Mouse (Mus musculus) stomach, postnatal 0 days (tissue): ENCODE results near the gene Abca17. TPM values are rescaled to one million over a fixed set of nuclear protein-coding genes. Genes with fewer than 3 reads are reported as not detected.
A peak's percentile ranks its signal among the peaks of the same experiment; 100 is the strongest.

Experiments
- ATAC-seq: fragments of 200-750 bp; cut with Nextera tagmentation; 2 replicates; pipeline ENCODE4 v1.8.0; 2017; ENCODE audit not compliant: low FRiP score, low TSS enrichment
- DNase-seq: peaks from one replicate; pipeline ENCODE4 v3.0.0-alpha.2; 2016; ENCODE audit warnings: low spot score
- H3K27ac ChIP-seq: fragments of 300-500 bp; sonication (generic); replicated peaks from 2 replicates; pipeline ENCODE4 v1.5.1; 2014; ENCODE audit warnings: mild to moderate bottlenecking, control low read depth
- H3K27me3 ChIP-seq: fragments of 300-500 bp; sonication (generic); 2 replicates; pipeline ENCODE4 v1.6.1; 2014; ENCODE audit warnings: low read length; ENCODE audit not compliant: control insufficient read depth, insufficient read depth
- H3K36me3 ChIP-seq: fragments of 300-500 bp; sonication (generic); 2 replicates; pipeline ENCODE4 v1.6.1; 2014; ENCODE audit warnings: low read length, mixed read lengths; ENCODE audit not compliant: control insufficient read depth, insufficient read depth
- H3K4me1 ChIP-seq: fragments of 300-500 bp; sonication (generic); replicated peaks from 2 replicates; pipeline ENCODE4 v1.6.1; 2014; ENCODE audit warnings: antibody characterized with exemption; ENCODE audit not compliant: control insufficient read depth, insufficient read depth
- H3K4me2 ChIP-seq: fragments of 300-500 bp; sonication (generic); replicated peaks from 2 replicates; pipeline ENCODE4 v1.6.1; 2014; ENCODE audit warnings: low read depth, mild to moderate bottlenecking, control low read depth, moderate library complexity
- H3K4me3 ChIP-seq: fragments of 300-500 bp; sonication (generic); 2 replicates; pipeline ENCODE4 v1.5.1; 2014; ENCODE audit warnings: low read depth, low read length, control low read depth
- H3K9ac ChIP-seq: fragments of 300-500 bp; sonication (generic); 2 replicates; pipeline ENCODE4 v1.6.1; 2014; ENCODE audit warnings: mild to moderate bottlenecking, low read length, control low read depth, mixed read lengths
- H3K9me3 ChIP-seq: fragments of 300-500 bp; sonication (generic); 2 replicates; pipeline ENCODE4 v1.6.1; 2016; ENCODE audit warnings: low read length; ENCODE audit not compliant: control insufficient read depth
- CTCF ChIP-seq: IDR thresholded peaks from 2 replicates; pipeline ENCODE4 v1.5.1; 2016; ENCODE audit warnings: antibody characterized with exemption, low read depth, mild to moderate bottlenecking, moderate library complexity
- EP300 ChIP-seq: optimal IDR thresholded peaks from 2 replicates; pipeline ENCODE3; 2016; ENCODE audit warnings: antibody characterized with exemption
- WGBS: fragments of 180-500 bp; shearing (Covaris S2); extraction: QIAGEN DNeasy Blood & Tissue Kit; methylation state at CpG from one replicate; pipeline ENCODE4 v1.1.7; 2014; 5-methylcytosine and 5-hydroxymethylcytosine counted together
- polyA plus RNA-seq: library from polyadenylated mRNA; unstranded; fragments of >200 nt; fragmentation: Nextera tagmentation; extraction: Ambion mirVana; gene quantifications from 2 replicates; pipeline ENCODE4 v1.2.1, GENCODE M21; 2015

Gene Abca17
- polyA plus RNA-seq, 1 experiment from 2014 or later, result not detected

- H3K4me1 ChIP-seq, result no peaks in the 10 kb centered on the region
- WGBS, result 87% methylated on average over 3 of the region's 3 CpGs
- H3K27ac ChIP-seq, result no peak overlapping the region
- no peak overlapping the region for H3K9ac ChIP-seq
- ATAC-seq (no peak), DNase-seq (no peak)
- H3K4me2 ChIP-seq, result no peak overlapping the region
- H3K9me3 ChIP-seq, result no peaks in the 10 kb centered on the region
- TF ChIP-seq EP300, result no peak
- TF ChIP-seq CTCF, result no peak
- no peak overlapping the region for H3K4me3 ChIP-seq
- H3K27me3 ChIP-seq, result no peaks in the 10 kb centered on the region
- no peaks in the 10 kb centered on the region for H3K36me3 ChIP-seq
These were observed 3.1 kb upstream of the Abca17 start for GRCm38 (mm10) chr17:24353960-24354359.

GRCm38 (mm10) chr17:24352370-24353194, 1.7 kb upstream of the Abca17 start:
- Histone ChIP-seq H3K4me1 (no peaks in the 10 kb centered on the region), H3K27ac (peak overlapping the region; percentile 78), H3K36me3 (no peaks in the 10 kb centered on the region), H3K27me3 (no peaks in the 10 kb centered on the region), H3K9me3 (no peaks in the 10 kb centered on the region), H3K4me3 (peak overlapping the region; percentile 75), H3K4me2 (peak overlapping the region; percentile 99), H3K9ac (peak overlapping the region; percentile 94)
- WGBS, result 5% methylated on average over 36 of the region's 36 CpGs
- no peak for TF ChIP-seq CTCF
- TF ChIP-seq EP300, result no peak
- DNase-seq (no peak), ATAC-seq (peak; percentile 51)

GRCm38 (mm10) chr17:24351760-24352357, 991 bp upstream of the Abca17 start, which contains the start of gene Abca3:
Abca3 (plus strand) TSS chr17:24351950.
- TF ChIP-seq EP300 (no peak), CTCF (peak; percentile 96)
- no peaks in the 10 kb centered on the region for H3K9me3 ChIP-seq
- WGBS, result under 1% methylated on average over 53 of the region's 55 CpGs

GRCm38 (mm10) chr17:24349176-24349575, 1.7 kb downstream of the Abca17 start:
- H3K9me3 ChIP-seq, result no peaks in the 10 kb centered on the region
- DNase-seq, result no peak

More at GRCm38 (mm10) chr17:24351760-24352357, 991 bp upstream of the Abca17 start, which contains the start of gene Abca3:
- Histone ChIP-seq H3K27ac (peak within 1 kb of the TSS; percentile 78), H3K4me3 (peak within 1 kb of the TSS; percentile 75), H3K4me2 (peak within 1 kb of the TSS; percentile 99), H3K9ac (peak within 1 kb of the TSS; percentile 94), H3K36me3 (no peaks in the 10 kb centered on the region), H3K4me1 (no peaks in the 10 kb centered on the region), H3K27me3 (no peaks in the 10 kb centered on the region)
- peak; percentile 96 for DNase-seq
- peak; percentile 94 for ATAC-seq

GRCm38 (mm10) chr17:24346831-24347230, 4.0 kb downstream of the Abca17 start:
- TF ChIP-seq EP300 (no peak), CTCF (no peak)
- 49% methylated on average over 7 of the region's 7 CpGs for WGBS

More at GRCm38 (mm10) chr17:24349176-24349575, 1.7 kb downstream of the Abca17 start:
- no peaks in the 10 kb centered on the region for H3K4me1 ChIP-seq
- H3K27me3 ChIP-seq, result no peaks in the 10 kb centered on the region
- H3K27ac ChIP-seq, result no peak overlapping the region
- ATAC-seq, result no peak
- H3K9ac ChIP-seq, result no peak overlapping the region
- no peak overlapping the region for H3K4me2 ChIP-seq
- WGBS, result 71% methylated on average over 2 of the region's 2 CpGs
- no peak for TF ChIP-seq CTCF
- H3K36me3 ChIP-seq, result no peaks in the 10 kb centered on the region
- H3K4me3 ChIP-seq, result no peak overlapping the region

GRCm38 (mm10) chr17:24344672-24345071, 6.2 kb downstream of the Abca17 start:
- H3K9me3 ChIP-seq, result no peaks in the 10 kb centered on the region
- H3K36me3 ChIP-seq, result no peaks in the 10 kb centered on the region
- no peak for TF ChIP-seq CTCF
- no peak for TF ChIP-seq EP300
- H3K4me2 ChIP-seq, result no peak overlapping the region
- DNase-seq (no peak), ATAC-seq (no peak)
- WGBS, result 76% methylated on average over 8 of the region's 8 CpGs
- no peak overlapping the region for H3K27ac ChIP-seq
- H3K4me3 ChIP-seq, result no peak overlapping the region
- no peaks in the 10 kb centered on the region for H3K27me3 ChIP-seq
- H3K4me1 ChIP-seq, result no peaks in the 10 kb centered on the region
- no peak overlapping the region for H3K9ac ChIP-seq

More at GRCm38 (mm10) chr17:24346831-24347230, 4.0 kb downstream of the Abca17 start:
- no peaks in the 10 kb centered on the region for H3K9me3 ChIP-seq
- H3K27me3 ChIP-seq, result no peaks in the 10 kb centered on the region
- H3K36me3 ChIP-seq, result no peaks in the 10 kb centered on the region
- H3K4me2 ChIP-seq, result no peak overlapping the region
- ATAC-seq, result no peak
- no peak overlapping the region for H3K9ac ChIP-seq
- no peak overlapping the region for H3K4me3 ChIP-seq
- no peak overlapping the region for H3K27ac ChIP-seq
- no peak for DNase-seq
- H3K4me1 ChIP-seq, result no peaks in the 10 kb centered on the region
